Mouse (Mus musculus): ENCODE measurements at regions not wholly inside any gene's neighbourhood (a gene's known extent, or its start where the extent isn't known, plus 50 kb on each side); places are given as distances from the start of the nearest gene placed in this dataset.

DNA sequence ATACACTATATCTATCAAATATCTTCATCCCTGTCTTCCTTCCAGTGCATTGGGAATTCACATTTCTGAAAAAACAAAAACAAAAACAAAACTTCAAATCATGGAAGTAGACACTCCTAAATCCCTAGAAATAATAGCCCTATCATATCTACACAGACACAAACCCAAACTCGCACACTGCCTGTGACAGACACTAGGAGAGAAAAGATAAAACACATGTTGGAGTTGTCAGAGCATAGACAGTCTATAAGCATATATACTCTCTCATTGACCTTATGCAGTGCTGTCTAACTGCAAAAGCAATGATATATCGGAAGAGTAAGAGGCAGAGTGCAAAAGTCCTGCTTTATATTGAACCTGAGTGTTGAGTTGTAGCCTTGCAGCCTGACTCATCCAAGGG lies 3386.0 kb upstream of the Gm7489 start:
- H3K9me3 ChIP-seq, result no peaks in the 10 kb centered on the region
- no peaks in the 10 kb centered on the region for H3K36me3 ChIP-seq (replicated peaks)
- no peaks in the 10 kb centered on the region for H3K4me1 ChIP-seq
- ATAC-seq (replicated peaks), result no peak
- H3K27ac ChIP-seq, result no peak overlapping the region
- no peak overlapping the region for H3K4me2 ChIP-seq
- H3K27me3 ChIP-seq (replicated peaks), result no peaks in the 10 kb centered on the region
- H3K4me3 ChIP-seq, result no peak overlapping the region
- 90% methylated on average over 2 of the region's 2 CpGs for WGBS
- H3K9ac ChIP-seq, result no peak overlapping the region

DNA sequence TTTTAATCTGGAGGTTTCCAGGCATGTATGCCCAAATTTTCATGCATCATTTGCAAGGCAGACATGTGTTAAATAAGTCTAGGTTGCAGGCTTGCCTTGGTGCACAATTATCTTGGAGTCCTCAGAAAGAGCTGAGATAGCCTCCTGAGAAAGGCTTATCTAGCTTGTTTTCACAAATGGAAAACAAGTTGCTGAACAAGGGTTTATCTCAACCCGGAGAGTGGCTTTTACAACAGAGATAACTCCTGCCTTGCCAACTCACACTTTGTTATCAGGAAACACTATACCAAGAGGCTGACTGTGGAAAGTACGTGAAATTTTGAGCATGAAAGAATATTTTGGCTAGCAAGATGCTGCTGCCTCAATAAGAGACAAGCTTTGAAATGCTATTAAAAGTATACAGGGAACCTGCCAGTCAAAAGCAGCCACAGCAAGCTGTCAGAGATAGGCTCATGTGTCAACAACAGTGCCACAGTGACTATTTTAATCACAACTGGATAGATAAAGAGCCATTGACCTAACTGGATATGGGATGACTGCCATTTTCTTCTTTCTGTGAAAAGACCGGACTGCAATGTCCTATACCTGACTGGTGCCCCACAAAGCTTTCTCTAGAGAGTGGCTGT lies 3376.6 kb upstream of the Gm7489 start:
- Histone ChIP-seq H3K4me1 (no peaks in the 10 kb centered on the region), H3K27me3 (replicated peaks) (no peaks in the 10 kb centered on the region), H3K9ac (no peak overlapping the region), H3K4me2 (no peak overlapping the region), H3K36me3 (replicated peaks) (no peaks in the 10 kb centered on the region), H3K9me3 (no peaks in the 10 kb centered on the region), H3K27ac (no peak overlapping the region), H3K4me3 (no peak overlapping the region)
- no peak for ATAC-seq (replicated peaks)
- WGBS, result 88% methylated on average over 3 of the region's 3 CpGs

DNA sequence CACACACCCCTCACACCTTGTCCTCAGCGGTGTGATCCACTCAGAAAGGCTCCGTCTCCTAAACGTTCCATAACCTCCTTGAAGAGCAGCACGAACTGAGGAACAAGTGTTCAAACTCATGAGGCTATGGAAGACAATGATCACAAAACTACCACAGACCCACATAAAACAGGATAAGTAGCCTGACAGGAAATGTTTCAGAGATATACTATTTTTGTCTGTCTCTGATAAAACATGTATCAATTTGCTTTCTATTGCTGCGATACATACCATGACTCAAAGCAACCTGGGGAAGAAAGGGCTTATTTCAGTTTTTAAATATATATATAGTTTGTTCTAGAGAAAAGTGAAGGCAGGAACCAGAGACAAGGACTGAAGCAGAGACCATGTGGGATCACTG lies 3371.7 kb upstream of the Gm7489 start:
- H3K9ac ChIP-seq, result no peak overlapping the region
- no peak overlapping the region for H3K27ac ChIP-seq
- WGBS, result 91% methylated on average over 5 of the region's 5 CpGs
- no peaks in the 10 kb centered on the region for H3K36me3 ChIP-seq (replicated peaks)
- no peak overlapping the region for H3K4me3 ChIP-seq
- H3K27me3 ChIP-seq (replicated peaks), result no peaks in the 10 kb centered on the region
- no peaks in the 10 kb centered on the region for H3K4me1 ChIP-seq
- H3K4me2 ChIP-seq, result no peak overlapping the region
- H3K9me3 ChIP-seq, result no peaks in the 10 kb centered on the region
- ATAC-seq (replicated peaks), result no peak

DNA sequence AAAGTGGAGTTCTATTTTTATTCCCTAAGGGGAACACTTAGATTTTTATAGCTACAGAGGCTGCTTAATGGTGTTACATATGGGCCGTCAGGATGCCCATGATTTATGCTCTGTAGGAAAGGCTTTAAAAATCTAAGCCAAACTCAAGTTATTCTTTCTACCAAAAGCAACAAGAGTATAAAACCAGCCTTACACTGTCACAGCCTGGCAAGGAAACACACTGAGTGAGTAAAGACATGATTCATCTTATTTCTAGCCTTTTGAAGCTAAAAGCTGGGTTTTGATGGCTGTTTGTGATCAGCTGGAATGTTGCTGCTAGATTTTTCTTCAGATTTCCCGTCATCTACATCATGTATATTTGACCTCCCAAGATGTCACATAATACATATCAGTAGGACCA lies 3359.9 kb upstream of the Gm7489 start:
- H3K27ac ChIP-seq, result no peak overlapping the region
- no peak overlapping the region for H3K4me3 ChIP-seq
- 84% methylated on average over 2 of the region's 2 CpGs for WGBS
- no peaks in the 10 kb centered on the region for H3K4me1 ChIP-seq
- ATAC-seq (replicated peaks), result no peak
- H3K9me3 ChIP-seq, result no peaks in the 10 kb centered on the region
- no peak overlapping the region for H3K4me2 ChIP-seq
- no peaks in the 10 kb centered on the region for H3K36me3 ChIP-seq (replicated peaks)
- H3K9ac ChIP-seq, result no peak overlapping the region
- H3K27me3 ChIP-seq (replicated peaks), result no peaks in the 10 kb centered on the region

DNA sequence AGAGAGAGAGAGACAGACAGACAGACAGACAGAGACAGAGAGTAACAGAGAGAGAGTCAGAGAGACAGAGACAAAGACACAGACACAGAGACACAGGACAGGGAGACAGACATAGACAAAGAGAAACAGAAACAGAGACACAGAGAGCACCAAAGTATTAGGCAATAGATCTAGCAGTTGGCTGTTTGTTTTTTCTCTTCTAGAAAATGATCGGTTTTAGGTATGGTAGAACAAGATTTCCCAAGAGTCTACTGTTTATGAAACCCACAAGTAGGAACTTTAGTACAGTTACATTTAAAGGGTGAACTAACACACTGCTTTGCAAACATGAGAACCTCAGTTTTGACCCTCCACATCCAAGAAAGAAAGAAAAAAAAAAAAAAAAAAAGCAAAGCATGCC lies 3350.2 kb upstream of the Gm7489 start:
- Histone ChIP-seq H3K9me3 (no peaks in the 10 kb centered on the region), H3K4me3 (no peak overlapping the region), H3K27me3 (replicated peaks) (no peaks in the 10 kb centered on the region), H3K4me1 (no peaks in the 10 kb centered on the region), H3K36me3 (replicated peaks) (no peaks in the 10 kb centered on the region), H3K27ac (no peak overlapping the region), H3K9ac (no peak overlapping the region), H3K4me2 (no peak overlapping the region)
- no peak for ATAC-seq (replicated peaks)
- WGBS, result 93% methylated on average over 1 of the region's 1 CpGs

DNA sequence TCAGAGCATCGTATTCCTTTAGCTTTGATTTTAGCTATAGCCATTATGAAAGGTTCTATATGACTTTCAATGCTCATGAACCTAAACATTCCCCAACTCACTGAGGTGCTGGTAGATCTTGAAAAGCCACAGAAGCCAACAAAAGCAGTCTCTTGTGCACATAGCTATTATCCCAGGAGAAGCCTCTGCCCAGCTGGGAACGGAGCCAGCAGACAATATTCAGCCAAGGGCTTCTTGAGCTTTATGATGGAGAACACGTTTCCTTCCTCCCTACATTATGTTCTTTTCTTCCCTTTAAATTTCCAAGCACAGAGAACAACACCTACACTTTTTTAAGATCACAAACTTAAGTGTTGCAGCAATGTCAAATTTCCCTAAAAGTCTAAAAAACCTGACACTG lies 3321.1 kb upstream of the Gm7489 start:
- H3K4me3 ChIP-seq, result no peak overlapping the region
- WGBS, result 83% methylated on average over 3 of the region's 3 CpGs
- no peak overlapping the region for H3K9ac ChIP-seq
- no peaks in the 10 kb centered on the region for H3K36me3 ChIP-seq (replicated peaks)
- ATAC-seq (replicated peaks), result no peak
- no peak overlapping the region for H3K4me2 ChIP-seq
- no peaks in the 10 kb centered on the region for H3K9me3 ChIP-seq
- no peak overlapping the region for H3K27ac ChIP-seq
- no peaks in the 10 kb centered on the region for H3K27me3 ChIP-seq (replicated peaks)
- no peaks in the 10 kb centered on the region for H3K4me1 ChIP-seq

DNA sequence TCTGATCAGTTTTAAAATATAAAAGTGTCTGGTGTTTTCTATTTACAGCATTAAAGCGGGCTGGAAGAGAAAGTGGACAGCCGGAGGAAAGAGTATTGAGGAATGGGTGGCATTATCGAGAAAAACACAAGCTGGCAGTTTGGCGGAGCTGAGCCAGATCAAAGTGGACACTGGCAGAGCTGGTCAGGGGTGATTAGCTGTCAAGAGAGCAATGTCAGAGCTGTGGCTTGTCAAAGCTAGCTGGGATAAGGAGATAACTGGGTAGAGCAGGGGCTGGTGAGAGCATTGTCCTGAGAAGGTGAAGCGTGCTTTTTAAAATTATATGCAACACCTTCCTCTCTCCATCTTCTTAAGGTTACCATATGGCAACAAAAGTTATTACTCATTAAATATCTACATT lies 3303.9 kb upstream of the Gm7489 start:
- Histone ChIP-seq H3K36me3 (replicated peaks) (no peaks in the 10 kb centered on the region), H3K9me3 (no peaks in the 10 kb centered on the region; the same call in 1 of the 2 replicates), H3K27me3 (replicated peaks) (no peaks in the 10 kb centered on the region), H3K9ac (no peak overlapping the region), H3K4me2 (no peak overlapping the region), H3K4me1 (no peaks in the 10 kb centered on the region), H3K27ac (no peak overlapping the region), H3K4me3 (no peak overlapping the region)
- no peak for ATAC-seq (replicated peaks)
- WGBS, result 89% methylated on average over 5 of the region's 5 CpGs

DNA sequence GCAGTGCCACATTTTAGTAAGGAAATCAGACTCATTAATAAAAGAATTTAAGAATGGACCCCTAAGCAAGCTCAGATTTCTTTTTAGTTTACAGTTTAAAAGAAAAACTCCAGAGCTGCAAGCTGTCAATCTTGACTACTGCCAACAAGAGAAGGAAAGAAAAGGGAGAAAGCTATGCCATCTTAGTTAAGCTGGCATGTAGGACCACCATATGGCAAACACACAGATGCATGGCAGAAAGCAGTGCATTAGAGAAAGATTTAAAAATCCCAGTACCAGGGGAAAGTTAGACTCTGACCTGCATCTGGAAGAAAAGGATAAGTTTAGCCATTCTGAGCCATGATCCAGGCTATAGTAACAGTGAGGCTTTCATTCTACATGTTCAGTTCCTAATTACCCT lies 3300.8 kb upstream of the Gm7489 start:
- Histone ChIP-seq H3K4me2 (no peak overlapping the region), H3K27me3 (replicated peaks) (no peaks in the 10 kb centered on the region), H3K4me3 (no peak overlapping the region), H3K4me1 (no peaks in the 10 kb centered on the region), H3K36me3 (replicated peaks) (no peaks in the 10 kb centered on the region), H3K27ac (no peak overlapping the region), H3K9ac (no peak overlapping the region), H3K9me3 (no peaks in the 10 kb centered on the region; the same call in 1 of the 2 replicates)
- no peak for ATAC-seq (replicated peaks)

DNA sequence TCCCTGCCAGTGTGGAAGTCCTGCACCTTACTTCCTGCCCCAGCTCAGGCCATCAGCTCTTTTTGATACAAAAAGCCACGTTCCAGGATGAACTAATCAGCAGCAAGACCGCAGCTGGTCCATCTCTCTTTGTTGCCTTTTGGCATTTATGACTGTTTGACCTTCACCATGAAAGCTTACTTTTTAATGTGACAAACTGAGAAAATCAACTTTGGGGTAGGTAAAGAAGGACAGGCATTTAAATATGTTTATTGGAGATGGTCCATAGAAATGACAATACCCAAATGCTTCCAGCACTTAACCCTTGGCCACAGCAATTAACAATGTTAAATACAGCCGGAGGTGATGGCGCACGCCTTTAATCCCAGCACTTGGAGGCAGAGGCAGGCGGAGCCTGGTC lies 3299.2 kb upstream of the Gm7489 start:
- Histone ChIP-seq H3K27me3 (replicated peaks) (no peaks in the 10 kb centered on the region), H3K4me1 (no peaks in the 10 kb centered on the region), H3K9ac (no peak overlapping the region), H3K4me2 (no peak overlapping the region), H3K27ac (no peak overlapping the region), H3K36me3 (replicated peaks) (no peaks in the 10 kb centered on the region), H3K9me3 (no peaks in the 10 kb centered on the region; the same call in 1 of the 2 replicates), H3K4me3 (no peak overlapping the region)
- 93% methylated on average over 6 of the region's 6 CpGs for WGBS
- ATAC-seq (replicated peaks), result no peak

All from midbrain, embryonic 15.5 days (tissue).